In the genomic region with DNA sequence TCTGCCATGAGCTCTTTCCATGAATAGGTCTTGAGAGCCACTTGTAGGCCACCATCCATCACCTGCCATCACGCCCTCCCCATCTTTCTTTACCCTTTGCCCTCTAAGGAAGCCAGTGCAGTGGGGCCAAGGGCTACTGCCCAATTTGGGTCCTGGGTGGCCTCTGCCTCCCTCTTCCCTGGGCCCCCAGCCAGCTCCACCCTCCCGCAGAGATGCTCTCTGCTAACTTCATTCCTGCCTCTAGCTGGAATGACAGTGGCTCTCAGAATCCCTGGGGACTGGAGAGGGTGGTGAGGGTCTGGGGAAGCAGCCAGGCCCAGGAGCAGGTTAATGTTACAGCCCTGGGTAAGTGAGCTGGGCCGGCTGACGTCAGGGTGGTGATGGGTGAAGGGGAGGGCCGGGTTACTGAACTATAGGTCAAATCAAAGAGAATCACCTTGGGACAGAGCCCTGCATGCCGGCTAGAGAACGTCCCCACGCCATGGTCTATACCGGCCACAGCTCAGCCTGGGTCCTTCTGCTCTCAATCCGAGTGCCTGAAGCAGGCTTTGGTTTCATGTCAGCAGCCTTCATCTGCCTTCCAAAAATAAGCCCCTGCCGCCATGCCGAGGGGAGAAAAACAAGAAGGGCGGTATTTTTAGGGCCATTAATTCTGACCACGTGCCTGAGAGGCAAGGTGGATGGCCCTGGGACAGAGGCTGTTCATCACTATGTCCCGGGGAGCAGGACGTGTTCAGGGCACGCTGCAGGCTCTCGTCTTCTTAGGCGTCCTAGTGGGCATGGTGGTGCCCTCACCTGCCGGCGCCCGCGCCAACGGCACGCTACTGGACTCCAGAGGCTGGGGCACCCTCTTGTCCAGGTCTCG, we compare ENCODE assay signal across 34 mouse cellular contexts. TPM values are rescaled to one million over a fixed set of nuclear protein-coding genes. Genes with fewer than 3 reads are reported as not detected.
DNase-seq lines count a peak whose midpoint lies in the region; ATAC-seq and TF ChIP-seq lines count a peak whose summit lies in the region.
"Had no signal": no experiment of that assay in that cellular context is flagged by ENCODE, and none has a peak within 500 bp of the region (broad histone marks: within the 10 kb centered on the region; RNA-seq: fewer than 3 reads in every experiment).

Fgf6 (plus strand) TSS at position 681 of the 865 bp plus-strand sequence.

- H3K9ac ChIP-seq in heart, embryonic 13.5 days = peak within 1 kb of the TSS; percentile 15; the same call in 1 of the 2 replicates
- no peak within 1 kb of the TSS for H3K9ac ChIP-seq in kidney, embryonic 15.5 days
- H3K9ac ChIP-seq: embryonic facial prominence, embryonic 12.5 days; hindbrain, embryonic 15.5 days; limb, embryonic 13.5 days had no signal

- peaks cover 22% of the 10 kb centered on the region for H3K4me1 ChIP-seq in heart, embryonic 13.5 days
- peaks cover 20% of the 10 kb centered on the region for H3K4me1 ChIP-seq in kidney, embryonic 15.5 days

- intact Hi-C loops in gastrocnemius, adult 2 months (cut with DNase I) = loop anchor here (5.0 kb wide), 1 partner anchor 53 kb away; no protein-coding TSS in a partner anchor
- intact Hi-C loops in gastrocnemius, postnatal 36 days (cut with DNase I) = loop anchor here (5.0 kb wide), 1 partner anchor 48 kb away; no protein-coding TSS in a partner anchor

- no peaks in the 10 kb centered on the region for H3K36me3 ChIP-seq in heart, embryonic 13.5 days
- H3K36me3 ChIP-seq in kidney, embryonic 15.5 days = no peaks in the 10 kb centered on the region
- H3K36me3 ChIP-seq: embryonic facial prominence, embryonic 12.5 days; G1E; hindbrain, embryonic 15.5 days; limb, embryonic 13.5 days had no signal

- peak within 1 kb of the TSS; percentile 35 for H3K4me2 ChIP-seq in heart, embryonic 13.5 days
- H3K4me2 ChIP-seq in kidney, embryonic 15.5 days = no peak within 1 kb of the TSS
- H3K4me2 ChIP-seq: embryonic facial prominence, embryonic 12.5 days; hindbrain, embryonic 15.5 days; limb, embryonic 13.5 days; liver, embryonic 11.5 days; midbrain, embryonic 11.5 days had no signal

- H3K27ac ChIP-seq in gastrocnemius, adult 2 months = peak within 1 kb of the TSS; percentile 94
- no peak within 1 kb of the TSS for H3K27ac ChIP-seq in heart, embryonic 13.5 days (replicated peaks)
- no peak within 1 kb of the TSS for H3K27ac ChIP-seq in kidney, embryonic 15.5 days
- H3K27ac ChIP-seq: embryonic facial prominence, embryonic 12.5 days; hindbrain, embryonic 15.5 days; limb, embryonic 13.5 days had no signal

- TF ChIP-seq CTCF in gastrocnemius, adult 2 months (IDR thresholded peaks at IDR 0.05) = peak; percentile 22; the same call in 1 of the 2 replicates

- no peak for ATAC-seq in heart, embryonic 13.5 days (ENCODE audit: extremely low read depth, insufficient number of reproducible peaks, low FRiP score, low TSS enrichment)
- peak; percentile 71 for ATAC-seq in kidney, embryonic 15.5 days (replicated peaks; ENCODE audit: low FRiP score)
- ATAC-seq: forebrain, embryonic 14.5 days; inflammation-experienced regulatory T-cells, adult 6 months; midbrain, embryonic 16.5 days had no signal

- 57% methylated on average over 26 of the region's 26 CpGs for WGBS in heart, embryonic 13.5 days
- WGBS in kidney, embryonic 15.5 days = 52% methylated on average over 26 of the region's 26 CpGs

- peak within 1 kb of the TSS; percentile 67 for H3K4me3 ChIP-seq in gastrocnemius, adult 2 months
- H3K4me3 ChIP-seq in heart, embryonic 13.5 days = no peak within 1 kb of the TSS
- no peak within 1 kb of the TSS for H3K4me3 ChIP-seq in kidney, embryonic 15.5 days (replicated peaks)
- H3K4me3 ChIP-seq: embryonic facial prominence, embryonic 12.5 days; hindbrain, embryonic 15.5 days; limb, embryonic 13.5 days had no signal

- H3K9me3 ChIP-seq in heart, embryonic 13.5 days = no peaks in the 10 kb centered on the region
- H3K9me3 ChIP-seq in kidney, embryonic 15.5 days (replicated peaks) = no peaks in the 10 kb centered on the region
- H3K9me3 ChIP-seq: embryonic facial prominence, embryonic 12.5 days; G1E; hindbrain, embryonic 15.5 days; limb, embryonic 13.5 days had no signal

- peaks cover 2% of the 10 kb centered on the region; the same call in 1 of the 2 replicates for H3K27me3 ChIP-seq in heart, embryonic 13.5 days (replicated peaks)
- peaks cover 57% of the 10 kb centered on the region for H3K27me3 ChIP-seq in kidney, embryonic 15.5 days
- H3K27me3 ChIP-seq: embryonic facial prominence, embryonic 12.5 days; hindbrain, embryonic 15.5 days; limb, embryonic 13.5 days had no signal

- DNase-seq in gastrocnemius, adult 2 months = peak; percentile 84
- DNase-seq in gastrocnemius, postnatal 4 days (ENCODE audit: low spot score in 2 of 2) = no peak
- DNase-seq in heart, adult 9 months (ENCODE audit: low spot score in 2 of 2) = no peak
- DNase-seq in kidney, postnatal 14 days = no peak
- peak; percentile 31 to 55 for DNase-seq in gastrocnemius, postnatal 36 days
- DNase-seq in cerebellum, adult 18-20 months = no peak
- DNase-seq: adrenal gland, adult 8-10 months; cerebellum, adult 9-10 months; embryo, embryonic 11 days; kidney, adult 11 months; kidney, postnatal 4 days; lung, postnatal 36 days; right cerebral cortex, postnatal 25 days; spleen, adult 18-20 months; thymus, postnatal 14 days had no signal

RNA-seq across cellular contexts. Expression of gene Fgf6, which starts in this region (rescaled TPM):
- 1 to 10 TPM; 2.3 to 3.5 TPM for total RNA-seq in gastrocnemius, adult 2 months (2021)
- 1 to 10 TPM; 8.2 to 9.7 TPM for total RNA-seq in gastrocnemius, postnatal 4 days (2021)
- polyA plus RNA-seq in heart, embryonic 13.5 days (2015; fragmentation: Nextera tagmentation; extraction: Ambion mirVana) = 0.17 TPM in 1 of 2 replicates, not detected in the other
- polyA plus RNA-seq in kidney, embryonic 15.5 days (2015; fragmentation: Nextera tagmentation; extraction: Ambion mirVana) = 0.12 and 0.24 TPM in 2 replicates
- total RNA-seq in gastrocnemius, postnatal 36 days (2021) = 1 to 10 TPM; 5.0 to 9.3 TPM
- total RNA-seq: adrenal gland, adult 8-10 months; hematopoietic stem cell, adult 5-6 weeks; layer of hippocampus, adult 8-10 months; layer of hippocampus, postnatal 25 days; left cerebral cortex, postnatal 36 days; megakaryocyte, adult 5-6 weeks; neutrophil, adult 5-6 weeks had no signal
- polyA plus RNA-seq: forebrain, embryonic 14.5 days; G1E; inflammation-experienced regulatory T-cells, adult 6 months; liver, embryonic 16.5 days; midbrain, embryonic 11.5 days; midbrain, embryonic 16.5 days; urinary bladder, adult 2 months had no signal

Comparison
In these comparisons a context has a peak if more than half of its experiments do, and no peak if none do; other contexts are left out.
1. DNase-seq: peak in gastrocnemius, adult 2 months (single experiment) and gastrocnemius, postnatal 36 days (2 of 2); none in gastrocnemius, postnatal 4 days (0 of 2), heart, adult 9 months (0 of 2), kidney, postnatal 14 days (single experiment) and cerebellum, adult 18-20 months (0 of 2).
2. Peak in ATAC-seq in kidney, embryonic 15.5 days; RNA of the gene not detected or under 1 TPM.